Mouse (Mus musculus) intestine, postnatal 0 days (tissue): ENCODE results near the gene Pid1. TPM values are rescaled to one million over a fixed set of nuclear protein-coding genes. Genes with fewer than 3 reads are reported as not detected.

ENCODE experiments used
- ATAC-seq: fragments of 200-750 bp; cut with Nextera tagmentation; 2 replicates; pipeline ENCODE4 v1.8.0; 2017; ENCODE audit warnings: mild to moderate bottlenecking, moderate TSS enrichment, moderate library complexity
- H3K27ac ChIP-seq: fragments of 300-500 bp; sonication (generic); 2 replicates; pipeline ENCODE4 v1.5.1; 2014; ENCODE audit warnings: mild to moderate bottlenecking, low read depth, low read length, moderate library complexity
- H3K27me3 ChIP-seq: fragments of 300-500 bp; sonication (generic); replicated peaks from 2 replicates; pipeline ENCODE4 v1.6.1; 2014; ENCODE audit warnings: low read length, mixed read lengths; ENCODE audit not compliant: control insufficient read depth, insufficient read depth
- H3K36me3 ChIP-seq: fragments of 300-500 bp; sonication (generic); 2 replicates; pipeline ENCODE4 v1.6.1; 2014; ENCODE audit warnings: mild to moderate bottlenecking, moderate library complexity; ENCODE audit not compliant: control insufficient read depth, insufficient read depth
- H3K4me1 ChIP-seq: fragments of 300-500 bp; sonication (generic); replicated peaks from 2 replicates; pipeline ENCODE4 v1.6.1; 2014; ENCODE audit warnings: antibody characterized with exemption, low read length, mixed read lengths; ENCODE audit not compliant: control insufficient read depth, insufficient read depth
- H3K4me2 ChIP-seq: fragments of 300-500 bp; sonication (generic); replicated peaks from 2 replicates; pipeline ENCODE4 v1.6.1; 2014; ENCODE audit warnings: low read depth, mild to moderate bottlenecking, moderate library complexity
- H3K4me3 ChIP-seq: fragments of 300-500 bp; sonication (generic); 2 replicates; pipeline ENCODE4 v1.5.1; 2014; ENCODE audit warnings: low read depth, low read length
- H3K9ac ChIP-seq: fragments of 300-500 bp; sonication (generic); 2 replicates; pipeline ENCODE4 v1.6.1; 2014; ENCODE audit warnings: mild to moderate bottlenecking, low read depth, low read length
- H3K9me3 ChIP-seq: fragments of 300-500 bp; sonication (generic); 2 replicates; pipeline ENCODE4 v1.6.1; 2016; ENCODE audit warnings: mixed run types; ENCODE audit not compliant: control insufficient read depth
- CTCF ChIP-seq: sonication (generic); IDR thresholded peaks from 2 replicates; pipeline ENCODE4 v1.5.1; 2016; ENCODE audit warnings: low read depth, mild to moderate bottlenecking, control low read depth, antibody characterized with exemption, moderate library complexity
- WGBS: fragments of 180-500 bp; shearing (Covaris S2); extraction: QIAGEN DNeasy Blood & Tissue Kit; methylation state at CpG from one replicate; pipeline ENCODE4 v1.1.7; 2014; 5-methylcytosine and 5-hydroxymethylcytosine counted together
- polyA plus RNA-seq: library from polyadenylated mRNA; unstranded; fragments of >200 nt; fragmentation: Nextera tagmentation; extraction: Ambion mirVana; gene quantifications from 2 replicates; pipeline ENCODE4 v1.2.1, GENCODE M21; 2015

Gene Pid1
- polyA plus RNA-seq, 1 experiment from 2014 or later: 35.1 TPM

GRCm38 (mm10) chr1:84284293-84285068, 79.5 kb downstream of the Pid1 start:
- H3K27me3 ChIP-seq: no peaks in the 10 kb centered on the region
- H3K4me3 ChIP-seq: peak overlapping the region; percentile 53
- peak; percentile 68; the same call in 1 of the 2 replicates for ATAC-seq
- no peak overlapping the region for H3K27ac ChIP-seq
- H3K9ac ChIP-seq: 0 out of 2 replicates have a peak overlapping the region, but pooled peaks have one; percentile 26
- peak; percentile 40 for TF ChIP-seq CTCF
- H3K4me1 ChIP-seq: no peaks in the 10 kb centered on the region
- H3K4me2 ChIP-seq: peak overlapping the region; percentile 79
- H3K9me3 ChIP-seq: no peaks in the 10 kb centered on the region
- H3K36me3 ChIP-seq: no peaks in the 10 kb centered on the region
- 3% methylated on average over 50 of the region's 53 CpGs for WGBS

DNA sequence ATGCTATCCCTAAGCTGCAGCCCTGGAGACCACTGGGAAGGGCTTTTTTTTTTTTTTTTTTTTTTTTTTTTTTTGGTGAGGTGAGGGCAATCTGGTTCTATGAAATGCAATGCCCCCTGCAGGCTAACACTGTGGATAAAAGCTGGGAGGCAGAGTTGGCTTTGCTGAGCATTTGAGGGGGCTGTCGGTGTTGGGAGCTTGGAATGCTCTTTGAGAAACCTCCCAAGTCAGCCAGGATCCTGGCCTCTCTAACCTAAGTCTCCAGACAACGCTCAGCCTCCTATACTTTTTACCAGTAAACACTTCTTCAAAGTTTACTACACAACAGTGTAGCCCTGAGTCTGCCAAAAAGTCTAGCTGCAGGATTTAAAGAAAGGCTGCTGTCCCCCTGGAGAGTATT, 80.9 kb downstream of the Pid1 start:
- no peaks in the 10 kb centered on the region for H3K36me3 ChIP-seq
- peak overlapping the region; percentile 79 for H3K4me2 ChIP-seq
- H3K4me1 ChIP-seq: no peaks in the 10 kb centered on the region
- H3K9ac ChIP-seq: no peak overlapping the region
- no peak overlapping the region for H3K27ac ChIP-seq
- WGBS: 18% methylated on average over 2 of the region's 2 CpGs
- peak; percentile 51 for TF ChIP-seq CTCF
- no peaks in the 10 kb centered on the region for H3K27me3 ChIP-seq
- H3K9me3 ChIP-seq: no peaks in the 10 kb centered on the region
- ATAC-seq: no peak
- 0 out of 2 replicates have a peak overlapping the region, but pooled peaks have one; percentile 53 for H3K4me3 ChIP-seq

GRCm38 (mm10) chr1:84280171-84280570, 83.8 kb downstream of the Pid1 start:
- no peaks in the 10 kb centered on the region for H3K36me3 ChIP-seq
- no peak overlapping the region for H3K9ac ChIP-seq
- no peak for ATAC-seq
- WGBS: 92% methylated on average over 3 of the region's 3 CpGs
- H3K4me1 ChIP-seq: no peaks in the 10 kb centered on the region
- no peak overlapping the region for H3K27ac ChIP-seq
- H3K4me3 ChIP-seq: no peak overlapping the region
- H3K27me3 ChIP-seq: no peaks in the 10 kb centered on the region
- TF ChIP-seq CTCF: no peak
- H3K9me3 ChIP-seq: no peaks in the 10 kb centered on the region
- H3K4me2 ChIP-seq: no peak overlapping the region

DNA sequence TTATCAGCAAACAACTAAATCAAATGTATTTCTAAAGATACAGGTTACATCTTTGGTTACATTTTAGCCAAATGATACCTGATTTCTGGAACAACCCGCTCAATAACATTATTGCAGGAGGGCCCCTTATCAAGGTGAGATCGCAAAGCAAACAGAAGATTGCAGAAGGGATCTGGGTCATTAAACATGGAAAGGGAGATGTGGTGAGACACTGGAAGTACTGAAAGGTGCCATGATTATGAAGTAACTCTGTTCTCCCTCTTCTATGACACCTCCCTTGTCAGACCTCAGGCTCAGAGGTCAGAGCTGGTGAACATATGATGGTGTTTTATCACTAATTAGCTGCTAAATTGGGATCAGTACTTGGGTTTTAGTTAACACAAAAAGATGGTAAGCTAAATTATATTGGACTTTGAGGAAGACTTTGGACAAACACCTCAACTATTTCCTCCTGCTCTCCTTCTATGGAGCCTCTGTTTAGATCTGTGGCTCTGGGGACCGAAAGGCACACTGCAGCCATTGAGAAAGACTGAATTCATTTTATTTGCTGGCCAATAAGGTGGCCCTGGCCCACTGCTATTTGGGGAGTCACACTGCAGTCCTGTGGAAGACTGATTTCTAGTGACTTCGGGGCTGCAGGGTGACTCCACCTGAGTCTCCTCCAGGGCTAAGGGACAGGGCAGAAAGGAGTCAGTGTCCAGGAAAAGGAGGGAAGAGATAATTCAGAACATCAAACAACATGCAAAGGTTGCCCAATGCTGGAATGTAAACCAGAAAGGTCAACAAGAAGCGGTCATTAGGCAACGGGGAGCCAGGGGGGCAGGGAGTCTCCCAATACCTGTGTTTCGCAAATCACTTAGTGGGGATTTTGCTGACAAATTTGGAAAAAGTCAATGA, 85.4 kb downstream of the Pid1 start:
- no peak for TF ChIP-seq CTCF
- no peaks in the 10 kb centered on the region for H3K9me3 ChIP-seq
- ATAC-seq: no peak
- H3K9ac ChIP-seq: no peak overlapping the region
- H3K27ac ChIP-seq: no peak overlapping the region
- H3K4me1 ChIP-seq: no peaks in the 10 kb centered on the region
- H3K27me3 ChIP-seq: no peaks in the 10 kb centered on the region
- H3K4me2 ChIP-seq: no peak overlapping the region
- H3K4me3 ChIP-seq: no peak overlapping the region
- no peaks in the 10 kb centered on the region for H3K36me3 ChIP-seq
- WGBS: 38% methylated on average over 7 of the region's 7 CpGs

DNA sequence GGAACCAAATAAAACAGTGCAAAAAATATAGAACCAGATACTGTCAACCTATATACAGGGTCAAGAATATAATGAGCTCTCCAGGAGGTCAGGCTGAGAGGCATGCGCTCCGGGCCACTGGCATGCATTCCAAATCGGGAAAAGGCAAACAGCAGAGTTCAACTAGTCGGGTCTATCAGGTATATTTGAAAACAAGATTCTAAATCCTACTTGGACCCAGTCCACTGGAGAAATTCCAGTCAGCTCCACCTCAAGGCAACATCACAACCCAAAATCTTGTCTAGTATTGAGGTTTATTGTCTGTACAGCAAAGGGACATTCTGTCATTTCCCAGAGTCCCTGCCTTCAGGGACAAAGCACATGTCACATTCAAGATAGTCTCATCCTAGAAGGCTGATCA, 91.0 kb downstream of the Pid1 start:
- ATAC-seq: no peak
- Histone ChIP-seq H3K27me3 (no peaks in the 10 kb centered on the region), H3K4me1 (no peaks in the 10 kb centered on the region), H3K9me3 (no peaks in the 10 kb centered on the region), H3K36me3 (no peaks in the 10 kb centered on the region), H3K27ac (no peak overlapping the region), H3K4me3 (no peak overlapping the region), H3K4me2 (no peak overlapping the region), H3K9ac (no peak overlapping the region)
- no peak for TF ChIP-seq CTCF
- 48% methylated on average over 4 of the region's 4 CpGs for WGBS

- no peaks in the 10 kb centered on the region for H3K27me3 ChIP-seq
- H3K9ac ChIP-seq: no peak overlapping the region
- H3K9me3 ChIP-seq: no peaks in the 10 kb centered on the region
- TF ChIP-seq CTCF: no peak
- no peaks in the 10 kb centered on the region for H3K36me3 ChIP-seq
- WGBS: 68% methylated on average over 2 of the region's 2 CpGs
- no peak overlapping the region for H3K4me2 ChIP-seq
- H3K4me1 ChIP-seq: no peaks in the 10 kb centered on the region
- H3K4me3 ChIP-seq: no peak overlapping the region
- no peak for ATAC-seq
- no peak overlapping the region for H3K27ac ChIP-seq
Observed at GRCm38 (mm10) chr1:84271712-84272200, 92.2 kb downstream of the Pid1 start.
